Mouse (Mus musculus) liver, embryonic 14.5 days (tissue): Measurements from ENCODE around the gene Rufy3.

ENCODE experiments used
- CTCF ChIP-seq: IDR thresholded peaks from 2 replicates; pipeline ENCODE4 v1.5.1; 2016; ENCODE audit warnings: antibody characterized with exemption, low read depth, control low read depth
- EP300 ChIP-seq: IDR thresholded peaks from 2 replicates; pipeline ENCODE4 v1.6.1; 2016; ENCODE audit warnings: antibody characterized with exemption, low read depth

- TF ChIP-seq CTCF (no peak), EP300 (no peak)
Observed at GRCm38 (mm10) chr5:88604046-88604445, 39.2 kb downstream of the Rufy3 start.
